In genomic region chr5:103789619-103790116, GRCm38 (mm10) we compare ENCODE assay signal across 8 mouse cellular contexts.
DNase-seq lines count a peak whose midpoint lies in the region; ATAC-seq lines count a peak whose summit lies in the region.

No protein-coding gene starts in this region.

- H3K9me3 ChIP-seq in forebrain, embryonic 14.5 days (replicated peaks; ENCODE audit: control insufficient read depth, low read length) = no peaks in the 10 kb centered on the region
- H3K9me3 ChIP-seq in forebrain, embryonic 10.5 days = no peaks in the 10 kb centered on the region
- no peaks in the 10 kb centered on the region for H3K9me3 ChIP-seq in neural tube, embryonic 14.5 days (ENCODE audit: control insufficient read depth, low read length)

- intact Hi-C loops in heart, postnatal 14 days (cut with DNase I) = loop anchor here (5.0 kb wide), 1 partner anchor 37 kb away; no protein-coding TSS in a partner anchor

- no peak overlapping the region for H3K9ac ChIP-seq in forebrain, embryonic 14.5 days (ENCODE audit: low read length)
- H3K9ac ChIP-seq in neural tube, embryonic 14.5 days (replicated peaks; ENCODE audit: low read depth, low read length) = no peak overlapping the region

- no peaks in the 10 kb centered on the region for H3K36me3 ChIP-seq in forebrain, embryonic 14.5 days (ENCODE audit: control insufficient read depth, insufficient read depth, low read length)
- peaks cover 16% of the 10 kb centered on the region for H3K36me3 ChIP-seq in forebrain, embryonic 10.5 days (replicated peaks)
- H3K36me3 ChIP-seq in neural tube, embryonic 14.5 days (ENCODE audit: control insufficient read depth, insufficient read depth, low read length) = no peaks in the 10 kb centered on the region

- no peak overlapping the region for H3K4me2 ChIP-seq in forebrain, embryonic 14.5 days (ENCODE audit: low read length)
- H3K4me2 ChIP-seq in neural tube, embryonic 14.5 days (ENCODE audit: low read depth, low read length) = no peak overlapping the region

- H3K4me1 ChIP-seq in forebrain, embryonic 14.5 days (ENCODE audit: control insufficient read depth, insufficient read depth, low read length) = peaks cover 7% of the 10 kb centered on the region; the same call in 1 of the 2 replicates
- H3K4me1 ChIP-seq in forebrain, embryonic 10.5 days = peaks cover 32% of the 10 kb centered on the region
- no peaks in the 10 kb centered on the region for H3K4me1 ChIP-seq in neural tube, embryonic 14.5 days (ENCODE audit: control insufficient read depth, insufficient read depth, low read length)

- WGBS in forebrain, embryonic 14.5 days = 76% methylated on average over 9 of the region's 9 CpGs
- WGBS in forebrain, embryonic 10.5 days = 91% methylated on average over 9 of the region's 9 CpGs
- 81% methylated on average over 9 of the region's 9 CpGs for WGBS in neural tube, embryonic 14.5 days

- peak; percentile 69 for ATAC-seq in forebrain, embryonic 14.5 days
- peak; percentile 89 for ATAC-seq in frontal cortex, adult (ENCODE audit: low TSS enrichment)
- peak; percentile 61; the same call in 1 of the 2 replicates for ATAC-seq in neural tube, embryonic 14.5 days (ENCODE audit: low read depth)
- no peak for ATAC-seq in erythroblast, adult 5-6 weeks (replicated peaks; ENCODE audit: low FRiP score, poor library complexity, severe bottlenecking)

- H3K4me3 ChIP-seq in forebrain, embryonic 14.5 days (ENCODE audit: low read depth, low read length) = no peak overlapping the region
- no peak overlapping the region for H3K4me3 ChIP-seq in forebrain, embryonic 10.5 days
- no peak overlapping the region for H3K4me3 ChIP-seq in neural tube, embryonic 14.5 days (ENCODE audit: low read depth, low read length)

- peak; percentile 60 for DNase-seq in forebrain, embryonic 14.5 days (ENCODE audit: low spot score)
- DNase-seq in forebrain, embryonic 10.5 days (ENCODE audit: extremely low spot score, low spot score) = no peak
- DNase-seq in adrenal gland, adult 2 months = peak; percentile 87
- peak; percentile 68 to 80 for DNase-seq in heart, postnatal 14 days
- no peak for DNase-seq in kidney, postnatal 10 days

- H3K27ac ChIP-seq in forebrain, embryonic 14.5 days (ENCODE audit: low read depth, low read length) = peak overlapping the region; percentile 27; the same call in 1 of the 2 replicates
- no peak overlapping the region for H3K27ac ChIP-seq in forebrain, embryonic 10.5 days
- no peak overlapping the region; the same call in 1 of the 2 replicates for H3K27ac ChIP-seq in neural tube, embryonic 14.5 days (ENCODE audit: low read depth, low read length)

- no peaks in the 10 kb centered on the region for H3K27me3 ChIP-seq in forebrain, embryonic 14.5 days (replicated peaks; ENCODE audit: control insufficient read depth, insufficient read depth, low read length)
- H3K27me3 ChIP-seq in forebrain, embryonic 10.5 days (ENCODE audit: poor library complexity, severe bottlenecking) = no peaks in the 10 kb centered on the region
- H3K27me3 ChIP-seq in neural tube, embryonic 14.5 days (ENCODE audit: control insufficient read depth, insufficient read depth, low read length) = no peaks in the 10 kb centered on the region

Comparison
In these comparisons a context has a peak if more than half of its experiments do, and no peak if none do; other contexts are left out.
1. DNase-seq: peak in forebrain, embryonic 14.5 days (single experiment), adrenal gland, adult 2 months (single experiment) and heart, postnatal 14 days (2 of 2); none in forebrain, embryonic 10.5 days (single experiment) and kidney, postnatal 10 days (single experiment).